Mouse (Mus musculus): ENCODE measurements around the gene Qrich2.

DNA sequence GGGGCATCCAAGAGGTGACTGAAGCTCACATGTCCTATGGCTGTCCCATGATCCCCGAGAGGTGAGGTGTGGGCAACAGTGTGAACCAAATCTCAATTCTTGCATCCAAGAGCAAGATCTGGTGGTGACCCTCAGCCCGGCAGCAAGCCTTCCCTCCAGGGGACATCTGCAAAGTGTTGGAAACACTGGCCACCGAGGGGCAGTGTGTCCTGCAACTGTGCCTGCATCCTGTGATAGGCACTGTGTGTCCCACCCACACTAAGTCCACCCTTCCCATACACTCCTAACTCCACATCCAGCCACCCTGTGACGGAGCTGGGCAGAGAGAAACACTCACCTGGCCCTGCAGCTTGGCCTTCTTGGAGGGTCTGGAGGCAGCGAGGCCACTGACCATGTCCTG is 18.2 kb downstream of the Qrich2 start:
- no peak for TF ChIP-seq EP300 (IDR thresholded peaks at IDR 0.05; ENCODE audit: insufficient read depth, low read depth, low read length)
- TF ChIP-seq POLR2A (IDR thresholded peaks at IDR 0.05; ENCODE audit: insufficient read depth, low read depth, low read length) = no peak
